Mouse (Mus musculus): Measurements from ENCODE around the gene Mpv17l. TPM values are rescaled to one million over a fixed set of nuclear protein-coding genes. Genes with fewer than 3 reads are reported as not detected.

Mpv17l gene
- polyA plus RNA-seq, 1 experiment from 2014 or later, result 3.4 TPM

DNA sequence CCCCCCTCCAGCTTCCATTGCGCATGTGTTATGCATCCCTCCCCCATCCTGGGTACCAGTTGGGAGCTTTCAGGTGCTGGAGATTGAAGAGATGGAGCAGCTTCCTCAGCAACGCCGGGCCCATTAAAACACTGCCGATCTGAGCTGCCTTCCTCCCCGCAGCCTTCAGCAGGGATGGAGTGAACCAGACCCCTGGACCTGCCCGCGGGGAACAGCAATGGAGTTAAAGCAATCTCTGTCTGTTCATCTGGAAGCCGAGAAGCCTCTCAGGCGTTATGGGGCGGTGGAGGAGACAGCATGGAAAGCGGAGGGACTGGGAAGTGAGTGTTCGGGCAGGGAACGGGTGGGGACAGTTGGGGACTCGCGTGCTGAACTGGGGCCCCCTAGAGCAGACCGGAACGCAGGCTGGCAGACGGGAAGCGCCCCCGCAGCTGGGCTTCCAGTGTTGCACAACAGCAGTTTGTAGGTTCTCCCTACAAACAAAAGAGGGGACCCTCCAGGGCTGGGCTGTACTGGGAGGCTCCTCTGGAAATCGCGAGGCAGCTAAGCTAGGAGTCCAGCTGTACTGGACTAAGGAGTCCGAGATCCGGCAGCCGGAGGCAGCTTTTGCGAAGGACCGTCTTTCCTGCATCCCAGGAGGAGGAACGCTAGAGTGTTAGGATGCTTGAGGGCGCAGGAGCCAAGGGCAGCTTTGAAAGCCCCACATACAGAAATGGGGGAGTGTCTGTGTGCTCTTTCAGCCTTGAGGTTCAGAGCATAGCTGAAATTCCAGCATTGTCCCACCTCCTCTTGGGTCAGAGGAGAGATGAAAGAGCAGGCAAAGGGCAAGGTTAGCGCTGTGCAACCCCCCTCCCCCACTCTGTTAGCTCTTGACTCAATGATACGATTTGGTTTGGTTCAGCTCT lies 83.9 kb downstream of the Mpv17l start, which contains the start of the genes 2900011O08Rik and Ifitm7:
Gene 2900011O08Rik, plus strand, starts transcription at position 31 of the 905 bp plus-strand sequence.
Gene Ifitm7, minus strand, starts transcription at position 315 of the 905 bp plus-strand sequence.
- no peaks in the 10 kb centered on the region for H3K36me3 ChIP-seq (replicated peaks)
- peak within 1 kb of the TSS; percentile 70 for H3K4me3 ChIP-seq
- peak; percentile 61 for DNase-seq (ENCODE audit: low spot score)
- H3K9me3 ChIP-seq, result no peaks in the 10 kb centered on the region
- peak within 1 kb of the TSS; percentile 84 for H3K27ac ChIP-seq (replicated peaks)
- 1% methylated on average over 31 of the region's 31 CpGs for WGBS
- H3K4me1 ChIP-seq, result peaks cover 17% of the 10 kb centered on the region
- no peaks in the 10 kb centered on the region; the same call in none of the 2 replicates for H3K27me3 ChIP-seq (replicated peaks; ENCODE audit: low read depth, poor library complexity, severe bottlenecking)

DNA sequence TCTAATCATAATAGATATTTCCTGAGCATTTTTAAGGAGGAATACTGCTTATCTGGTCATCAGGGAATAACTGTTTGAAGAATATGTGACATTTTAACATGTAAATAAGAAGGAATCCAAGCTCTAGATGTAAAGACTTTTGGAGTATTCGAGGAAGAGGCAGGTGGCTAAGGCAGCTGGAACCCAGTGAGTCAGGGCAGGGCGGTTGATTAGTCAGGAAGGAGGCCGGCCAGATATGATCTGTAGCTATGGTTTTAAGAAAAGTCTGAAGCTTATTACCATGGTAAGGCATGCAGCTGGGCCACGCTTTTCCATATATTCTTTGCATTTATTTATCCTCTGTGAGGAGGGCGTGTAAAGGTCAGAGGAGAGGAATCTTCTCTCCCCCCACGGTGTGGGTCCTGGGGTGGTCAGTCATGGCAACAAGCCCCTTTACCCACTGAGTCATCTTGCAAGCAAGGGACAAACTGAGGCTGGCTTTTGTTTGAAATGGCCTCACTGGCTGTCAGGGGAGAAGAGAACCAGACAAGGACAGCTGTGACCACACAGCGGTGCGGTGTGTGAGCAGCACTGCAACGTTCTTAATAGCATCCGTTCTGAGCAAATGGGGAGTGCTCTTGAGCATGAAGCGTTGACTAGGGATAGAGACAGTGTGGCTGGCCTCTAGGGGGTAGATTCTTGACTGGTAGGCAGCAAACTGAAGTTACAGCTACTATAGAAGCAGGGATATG lies 89.7 kb downstream of the Mpv17l start:
- Histone ChIP-seq H3K27me3 (replicated peaks; ENCODE audit: low read depth, poor library complexity, severe bottlenecking) (no peaks in the 10 kb centered on the region; the same call in 1 of the 2 replicates), H3K27ac (replicated peaks) (no peak overlapping the region)
- WGBS, result 89% methylated on average over 11 of the region's 11 CpGs

DNA sequence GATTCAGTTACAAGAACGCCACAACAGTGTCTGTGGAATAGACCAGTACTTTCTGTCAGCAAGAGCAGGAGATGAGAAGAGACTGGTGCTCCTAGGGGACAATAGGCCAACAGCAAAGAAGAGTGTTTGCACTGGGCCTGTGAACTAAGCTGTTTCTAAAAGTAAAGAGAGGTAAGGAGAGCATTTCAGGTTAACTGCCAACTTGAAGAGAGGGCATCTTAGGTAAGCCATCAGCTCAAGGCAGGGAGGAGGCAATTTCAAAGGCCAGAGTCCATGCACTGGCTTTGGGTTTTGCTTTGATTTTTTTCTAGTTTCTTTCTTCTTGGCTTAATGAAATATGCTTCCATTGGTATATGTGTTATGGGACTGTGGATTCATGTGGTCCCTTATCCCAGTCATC lies 91.1 kb downstream of the Mpv17l start:
- Histone ChIP-seq H3K4me1 (no peaks in the 10 kb centered on the region), H3K9me3 (no peaks in the 10 kb centered on the region), H3K4me3 (no peak overlapping the region), H3K36me3 (replicated peaks) (no peaks in the 10 kb centered on the region), H3K27ac (replicated peaks) (no peak overlapping the region), H3K27me3 (replicated peaks; ENCODE audit: low read depth, poor library complexity, severe bottlenecking) (no peaks in the 10 kb centered on the region)
- DNase-seq (ENCODE audit: low spot score), result no peak
- 84% methylated on average over 1 of the region's 1 CpGs for WGBS

More for the DNA sequence above, 89.7 kb downstream of the Mpv17l start:
- DNase-seq (ENCODE audit: low spot score), result no peak
- Histone ChIP-seq H3K9me3 (no peaks in the 10 kb centered on the region), H3K4me3 (no peak overlapping the region), H3K36me3 (replicated peaks) (no peaks in the 10 kb centered on the region), H3K4me1 (peaks cover 1% of the 10 kb centered on the region)

DNA sequence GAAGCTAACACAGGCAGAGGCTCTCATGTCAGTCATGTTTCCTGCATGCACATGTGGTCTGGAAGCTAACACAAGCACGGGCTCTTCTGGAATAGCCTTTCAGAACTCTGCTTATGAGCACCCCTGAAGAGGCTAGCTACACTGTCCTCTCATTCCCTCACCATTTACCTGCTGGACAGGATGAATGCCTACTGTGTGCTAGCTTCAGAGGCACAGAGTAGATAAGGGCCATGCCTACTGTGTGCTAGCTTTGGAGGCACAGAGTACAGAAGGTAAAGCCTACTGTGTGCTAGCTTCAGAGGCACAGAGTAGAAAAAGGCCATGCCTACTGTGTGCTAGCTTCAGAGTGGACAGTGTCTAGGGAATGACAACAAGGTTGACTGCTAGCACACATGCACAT lies 91.5 kb downstream of the Mpv17l start:
- H3K4me1 ChIP-seq, result no peaks in the 10 kb centered on the region
- no peak overlapping the region for H3K27ac ChIP-seq (replicated peaks)
- H3K9me3 ChIP-seq, result no peaks in the 10 kb centered on the region
- no peak for DNase-seq (ENCODE audit: low spot score)
- no peaks in the 10 kb centered on the region for H3K27me3 ChIP-seq (replicated peaks; ENCODE audit: low read depth, poor library complexity, severe bottlenecking)
- H3K36me3 ChIP-seq (replicated peaks), result no peaks in the 10 kb centered on the region
- no peak overlapping the region for H3K4me3 ChIP-seq
- whole genome bisulfite sequencing, result 91% methylated on average over 1 of the region's 1 CpGs

Other genes with a start within 250 kb of the Mpv17l start
- 45.3 and 47.0 TPM in 2 replicates for gene Parn, start 235.0 kb upstream of the Mpv17l start, polyA plus RNA-seq (2016; fragmentation: Nextera tagmentation; extraction: Ambion mirVana)
- 34.5 and 37.2 TPM in 2 replicates for gene Bfar, start 231.3 kb upstream of the Mpv17l start, polyA plus RNA-seq (2016; fragmentation: Nextera tagmentation; extraction: Ambion mirVana)
- 7.5 and 9.7 TPM in 2 replicates for gene 3110001I22Rik, start 231.2 kb upstream of the Mpv17l start, polyA plus RNA-seq (2016; fragmentation: Nextera tagmentation; extraction: Ambion mirVana)
- 0.31 TPM in 1 of 2 replicates, not detected in the other for gene Pla2g10, start 172.2 kb upstream of the Mpv17l start, polyA plus RNA-seq (2016; fragmentation: Nextera tagmentation; extraction: Ambion mirVana)
- gene Rrn3, start 122.5 kb upstream of the Mpv17l start, polyA plus RNA-seq (2016; fragmentation: Nextera tagmentation; extraction: Ambion mirVana), result 99.0 and 99.1 TPM in 2 replicates
- 128 and 149 TPM in 2 replicates for gene Ntan1, start 84.3 kb upstream of the Mpv17l start, polyA plus RNA-seq (2016; fragmentation: Nextera tagmentation; extraction: Ambion mirVana)
- gene Pdxdc1, start within 50 bp of the Mpv17l start, polyA plus RNA-seq (2016; fragmentation: Nextera tagmentation; extraction: Ambion mirVana), result 72.2 and 74.8 TPM in 2 replicates
- gene 2900011O08Rik, start 83.4 kb downstream of the Mpv17l start, polyA plus RNA-seq (2016; fragmentation: Nextera tagmentation; extraction: Ambion mirVana), result 7.0 and 7.2 TPM in 2 replicates
- gene Ifitm7, start 83.7 kb downstream of the Mpv17l start, polyA plus RNA-seq (2016; fragmentation: Nextera tagmentation; extraction: Ambion mirVana), result 0.35 and 0.56 TPM in 2 replicates